Mouse (Mus musculus) forebrain, postnatal 0 days (tissue): ENCODE data around the gene Trim47. TPM values are rescaled to one million over a fixed set of nuclear protein-coding genes. Genes with fewer than 3 reads are reported as not detected.
A peak's percentile ranks its signal among the peaks of the same experiment; 100 is the strongest.

Source experiments
- ATAC-seq: fragments of 200-750 bp; cut with Nextera tagmentation; 2 replicates; pipeline ENCODE4 v1.8.0; 2017; ENCODE audit warnings: mild to moderate bottlenecking, moderate library complexity
- DNase-seq: peaks from one replicate; pipeline ENCODE4 v3.0.0-alpha.2; 2015
- H3K27ac ChIP-seq: fragments of 300-500 bp; sonication (generic); 2 replicates; pipeline ENCODE4 v1.5.1; 2014; ENCODE audit warnings: low read depth, mild to moderate bottlenecking, antibody characterized with exemption, low read length, moderate library complexity, mixed read lengths
- H3K27me3 ChIP-seq: fragments of 300-500 bp; sonication (generic); 2 replicates; pipeline ENCODE4 v1.6.1; 2014; ENCODE audit warnings: mild to moderate bottlenecking, low read length, mixed read lengths; ENCODE audit not compliant: insufficient read depth
- H3K36me3 ChIP-seq: fragments of 300-500 bp; sonication (generic); 2 replicates; pipeline ENCODE4 v1.6.1; 2014; ENCODE audit warnings: mild to moderate bottlenecking, moderate library complexity; ENCODE audit not compliant: insufficient read depth
- H3K4me1 ChIP-seq: fragments of 300-500 bp; sonication (generic); 2 replicates; pipeline ENCODE4 v1.6.1; 2014; ENCODE audit warnings: antibody characterized with exemption; ENCODE audit not compliant: insufficient read depth
- H3K4me2 ChIP-seq: fragments of 300-500 bp; sonication (generic); 2 replicates; pipeline ENCODE4 v1.6.1; 2014; ENCODE audit warnings: low read depth, mild to moderate bottlenecking, moderate library complexity
- H3K4me3 ChIP-seq: fragments of 300-500 bp; sonication (generic); 2 replicates; pipeline ENCODE4 v1.5.1; 2014; ENCODE audit warnings: low read depth, low read length, mixed read lengths
- H3K9ac ChIP-seq: fragments of 300-500 bp; sonication (generic); 2 replicates; pipeline ENCODE4 v1.6.1; 2014; ENCODE audit warnings: mild to moderate bottlenecking
- H3K9me3 ChIP-seq: fragments of 300-500 bp; sonication (generic); 2 replicates; pipeline ENCODE4 v1.6.1; 2016; ENCODE audit warnings: low read length
- CTCF ChIP-seq: sonication (generic); IDR thresholded peaks from 2 replicates; pipeline ENCODE4 v1.5.1; 2016; ENCODE audit warnings: antibody characterized with exemption, control low read depth, low read depth
- WGBS: fragments of 180-500 bp; shearing (Covaris S2); extraction: QIAGEN DNeasy Blood & Tissue Kit; methylation state at CpG from one replicate; pipeline ENCODE4 v1.1.7; 2014; 5-methylcytosine and 5-hydroxymethylcytosine counted together
- polyA plus RNA-seq: library from polyadenylated mRNA; unstranded; fragments of >200 nt; fragmentation: Nextera tagmentation; extraction: Ambion mirVana; gene quantifications from 2 replicates; pipeline ENCODE4 v1.2.1, GENCODE M21; 2015
- total RNA-seq: library from RNA; depleted of rRNA; stranded (reverse); fragments of >200 nt; gene quantifications from 2 replicates; pipeline ENCODE4 v1.2.3, GENCODE M21; 2014

The Trim47 gene
- total and polyA plus RNA-seq, 2 experiments from 2014 or later = 7.8 to 13.0 TPM

GRCm38 (mm10) chr11:116088741-116089394, 38.1 kb downstream of the Trim47 start:
- TF ChIP-seq CTCF = peak; percentile 23; the same call in 1 of the 2 replicates
- 87% methylated on average over 11 of the region's 11 CpGs for WGBS
- no peak overlapping the region for H3K4me3 ChIP-seq
- no peaks in the 10 kb centered on the region for H3K27me3 ChIP-seq
- no peaks in the 10 kb centered on the region for H3K9me3 ChIP-seq
- no peak for ATAC-seq
- H3K36me3 ChIP-seq = peaks cover under 1% of the 10 kb centered on the region; the same call in 1 of the 2 replicates
- no peak overlapping the region for H3K27ac ChIP-seq
- H3K4me1 ChIP-seq = 0 out of 2 replicates have a peak, but pooled peaks cover 4% of the 10 kb centered on the region
- no peak overlapping the region for H3K9ac ChIP-seq
- H3K4me2 ChIP-seq = no peak overlapping the region
- no peak for DNase-seq

GRCm38 (mm10) chr11:116088188-116088587, 38.8 kb downstream of the Trim47 start:
- Histone ChIP-seq H3K27ac (no peak overlapping the region), H3K27me3 (no peaks in the 10 kb centered on the region), H3K4me3 (no peak overlapping the region), H3K4me2 (no peak overlapping the region; the same call in 1 of the 2 replicates), H3K4me1 (0 out of 2 replicates have a peak, but pooled peaks cover 4% of the 10 kb centered on the region), H3K36me3 (peaks cover 7% of the 10 kb centered on the region), H3K9me3 (no peaks in the 10 kb centered on the region), H3K9ac (no peak overlapping the region)
- no peak for DNase-seq
- no peak for ATAC-seq
- no peak for TF ChIP-seq CTCF
- WGBS = 84% methylated on average over 8 of the region's 8 CpGs

GRCm38 (mm10) chr11:116087194-116088130, 39.5 kb downstream of the Trim47 start:
- peak; percentile 89 for TF ChIP-seq CTCF
- peak overlapping the region; percentile 54; the same call in 1 of the 2 replicates for H3K27ac ChIP-seq
- peaks cover 13% of the 10 kb centered on the region for H3K36me3 ChIP-seq
- H3K27me3 ChIP-seq = no peaks in the 10 kb centered on the region
- H3K4me1 ChIP-seq = 0 out of 2 replicates have a peak, but pooled peaks cover 4% of the 10 kb centered on the region
- H3K4me2 ChIP-seq = peak overlapping the region; percentile 61
- WGBS = 4% methylated on average over 31 of the region's 31 CpGs
- H3K4me3 ChIP-seq = peak overlapping the region; percentile 48
- H3K9me3 ChIP-seq = no peaks in the 10 kb centered on the region
- 0 out of 2 replicates have a peak overlapping the region, but pooled peaks have one; percentile 23 for H3K9ac ChIP-seq
- ATAC-seq (peak; percentile 81), DNase-seq (peak; percentile 88)

- Histone ChIP-seq H3K36me3 (peaks cover 22% of the 10 kb centered on the region), H3K9me3 (no peaks in the 10 kb centered on the region), H3K4me3 (peak within 1 kb of the TSS; percentile 48), H3K4me2 (peak within 1 kb of the TSS; percentile 61), H3K27ac (peak within 1 kb of the TSS; percentile 67), H3K27me3 (no peaks in the 10 kb centered on the region), H3K4me1 (0 out of 2 replicates have a peak, but pooled peaks cover 4% of the 10 kb centered on the region), H3K9ac (peak within 1 kb of the TSS; percentile 36)
- DNase-seq (peak; percentile 99), ATAC-seq (peak; percentile 97)
- 3% methylated on average over 41 of the region's 43 CpGs for WGBS
- peak; percentile 63 for TF ChIP-seq CTCF
Measured at GRCm38 (mm10) chr11:116086258-116087193, 40.5 kb downstream of the Trim47 start, which contains the start of gene Wbp2. Wbp2 (minus strand) TSS chr11:116086995.

GRCm38 (mm10) chr11:116084166-116084565, 42.8 kb downstream of the Trim47 start:
- Histone ChIP-seq H3K4me1 (0 out of 2 replicates have a peak, but pooled peaks cover 4% of the 10 kb centered on the region), H3K36me3 (peaks cover 45% of the 10 kb centered on the region), H3K9me3 (no peaks in the 10 kb centered on the region), H3K4me2 (no peak overlapping the region), H3K27me3 (no peaks in the 10 kb centered on the region), H3K4me3 (no peak overlapping the region), H3K9ac (no peak overlapping the region), H3K27ac (no peak overlapping the region)
- no peak for TF ChIP-seq CTCF
- no peak for DNase-seq
- no peak for ATAC-seq
- WGBS = 94% methylated on average over 6 of the region's 6 CpGs

GRCm38 (mm10) chr11:116083096-116083672, 43.8 kb downstream of the Trim47 start:
- Histone ChIP-seq H3K4me2 (no peak overlapping the region), H3K9ac (no peak overlapping the region), H3K4me3 (no peak overlapping the region), H3K9me3 (no peaks in the 10 kb centered on the region), H3K27me3 (no peaks in the 10 kb centered on the region), H3K36me3 (peaks cover 51% of the 10 kb centered on the region), H3K4me1 (0 out of 2 replicates have a peak, but pooled peaks cover 4% of the 10 kb centered on the region), H3K27ac (no peak overlapping the region)
- no peak for ATAC-seq
- DNase-seq = no peak
- no peak for TF ChIP-seq CTCF
- WGBS = 91% methylated on average over 14 of the region's 14 CpGs
